Mouse (Mus musculus): ENCODE results near the gene Gm13090.

Gm13090 gene

DNA sequence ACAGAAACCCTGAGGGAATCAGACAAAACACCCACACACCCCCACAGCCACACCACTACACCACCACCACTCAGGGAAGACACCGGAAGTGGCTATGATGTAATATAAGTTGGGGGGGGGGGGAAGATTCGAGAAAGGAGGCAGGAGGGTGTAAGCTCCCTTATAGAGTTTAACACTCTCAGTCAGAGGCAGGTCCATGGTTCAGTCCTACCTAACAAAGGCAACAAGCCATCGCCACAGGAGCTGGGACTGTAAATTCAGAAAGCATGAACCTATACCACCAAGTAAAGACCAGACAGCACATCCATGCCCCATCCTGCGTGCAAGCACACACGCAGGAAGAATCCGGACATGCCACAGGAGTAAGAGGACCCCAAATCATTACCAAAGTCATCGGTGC lies at the start of gene Gm13090:
Gene Gm13090 (plus strand): TSS at position 301 of the 400 bp plus-strand sequence.
- DNase-seq (ENCODE audit: low spot score in 2 of 2), result no peak

DNA sequence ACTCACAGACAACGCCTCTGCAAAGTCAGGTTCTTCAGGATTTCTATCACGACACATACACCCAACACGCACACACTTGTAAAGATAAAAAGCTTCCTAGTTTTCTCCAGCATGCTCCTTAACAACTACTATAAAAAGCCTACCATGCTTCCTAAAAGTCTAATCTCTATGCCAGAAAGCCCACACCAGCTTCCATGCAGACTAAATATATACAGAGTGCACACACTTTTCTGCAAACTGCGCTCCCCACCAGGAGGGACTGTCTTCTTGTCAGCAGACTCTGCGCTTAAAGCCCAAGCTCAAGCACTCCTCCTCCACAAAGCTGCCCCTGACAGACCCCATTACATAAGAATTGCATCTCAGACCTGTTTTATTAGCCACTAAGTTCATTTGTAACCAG lies 47.9 kb upstream of the Gm13090 start:
- no peak for DNase-seq (ENCODE audit: low spot score in 2 of 2)

DNA sequence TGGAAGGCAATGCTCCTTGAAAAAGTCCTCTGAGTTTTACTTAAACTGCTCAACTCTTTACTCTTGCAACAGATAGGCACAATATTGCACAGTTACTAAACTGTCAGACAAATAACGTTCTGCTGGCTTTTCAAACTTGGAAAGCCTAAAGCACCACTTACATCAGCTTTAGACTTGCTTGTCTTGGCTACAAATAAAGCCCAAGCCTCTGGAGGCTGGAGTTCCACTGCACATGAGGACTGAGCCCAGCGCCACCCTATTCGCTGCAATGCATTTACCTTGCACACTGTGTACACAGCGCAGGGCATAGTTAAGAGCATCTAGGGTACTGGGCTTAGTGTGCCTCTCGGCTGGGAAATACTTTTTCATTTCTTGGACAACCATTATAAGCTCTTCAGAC lies 46.1 kb upstream of the Gm13090 start:
- DNase-seq (ENCODE audit: low spot score in 2 of 2), result no peak

DNA sequence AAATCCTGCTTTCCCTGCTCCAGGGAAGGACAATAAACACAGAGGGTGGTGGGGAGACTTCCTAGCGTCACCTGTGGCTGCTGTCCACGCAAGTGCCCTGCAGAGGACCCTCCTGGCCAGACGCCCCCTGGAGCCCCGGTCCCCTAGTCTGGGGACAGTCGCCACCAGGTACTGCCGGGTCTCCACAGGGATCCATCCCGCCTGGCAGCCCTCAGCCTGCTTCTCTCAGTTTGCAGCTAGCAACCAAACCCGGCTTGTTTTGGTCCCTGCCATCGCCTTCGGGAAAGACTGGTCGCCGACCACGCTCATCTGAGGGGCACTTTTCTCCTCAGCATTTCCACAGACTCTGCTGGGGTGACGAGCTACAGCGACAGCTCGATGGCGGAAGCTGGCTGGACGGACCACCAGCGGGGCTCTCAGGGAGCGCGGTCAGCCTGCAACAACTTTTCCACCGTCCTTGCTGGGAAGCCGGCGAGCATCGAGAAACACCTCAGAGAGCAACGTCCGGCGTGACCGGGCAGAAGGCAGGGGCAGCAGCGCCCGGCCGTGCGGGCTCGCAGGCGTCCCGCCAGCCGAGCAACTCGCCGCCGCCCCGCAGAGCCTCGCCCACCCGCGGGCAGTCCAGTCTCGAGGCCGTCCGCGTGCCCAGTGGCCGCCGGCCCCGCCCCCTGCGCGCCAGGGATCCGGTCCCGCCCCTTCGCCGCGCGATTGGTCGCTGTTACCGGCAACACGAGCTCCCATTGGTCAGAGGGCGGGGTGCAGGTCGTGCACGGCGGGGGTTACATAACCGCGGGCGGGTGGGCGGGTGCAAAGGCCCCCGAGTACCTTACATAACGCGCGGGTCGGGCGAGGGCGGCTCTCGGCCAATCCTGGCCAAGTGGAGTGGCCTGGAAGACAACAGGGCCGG lies 45.1 kb upstream of the Gm13090 start, which contains the start of gene Per3:
Gene Per3 (minus strand): TSS at position 629 of the 907 bp plus-strand sequence.
- peak; percentile 94 to 96 for DNase-seq (ENCODE audit: low spot score in 2 of 2)

DNA sequence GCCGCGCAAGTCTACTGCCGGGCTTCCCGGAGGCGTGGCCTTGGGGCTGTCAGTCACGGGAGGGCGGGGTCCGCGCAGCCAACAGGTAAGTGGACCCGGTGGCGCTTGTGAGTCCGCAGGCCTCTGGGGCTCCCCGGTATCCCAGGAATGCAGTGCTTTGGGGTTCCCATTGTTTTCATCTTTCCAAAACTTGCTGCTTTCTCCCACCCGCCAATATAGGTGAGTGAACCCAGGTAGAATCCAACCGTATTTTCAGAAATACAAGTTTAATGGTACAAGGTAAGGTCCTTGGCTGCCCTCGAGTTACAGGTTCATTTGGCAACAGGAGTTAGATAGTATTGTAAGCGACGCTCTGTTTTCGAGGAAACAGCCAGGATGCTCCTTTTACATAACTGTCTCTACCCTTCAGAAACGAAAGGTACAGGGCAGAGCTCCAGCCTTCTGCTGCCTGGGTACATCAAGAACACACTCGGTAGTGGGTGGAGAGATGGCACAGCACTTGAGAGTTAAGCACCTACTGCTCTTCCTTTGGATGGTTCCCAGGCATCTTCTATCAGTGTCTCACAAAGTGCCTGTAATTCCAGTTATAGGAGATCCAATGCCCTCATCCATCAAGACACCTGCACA lies 44.3 kb upstream of the Gm13090 start:
- DNase-seq (ENCODE audit: low spot score in 2 of 2), result no peak

DNA sequence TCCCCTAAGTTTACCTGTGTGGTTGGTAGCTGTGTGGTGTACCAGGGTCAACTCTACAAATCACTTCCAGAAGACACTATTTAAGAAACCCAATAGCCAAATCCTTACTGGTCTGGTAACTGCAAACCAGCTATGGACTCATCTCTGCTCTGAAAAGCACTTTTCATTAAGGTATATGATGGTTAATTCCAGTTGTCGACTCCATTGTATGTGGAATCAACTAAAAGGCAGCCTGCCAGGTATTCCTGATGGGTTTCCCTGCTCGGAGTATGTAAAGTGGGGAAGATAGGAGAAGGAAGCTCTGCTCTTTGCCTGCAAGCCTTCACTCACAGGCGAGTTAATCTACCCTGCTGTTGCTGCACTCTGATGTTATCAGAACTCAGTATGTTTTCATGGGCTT lies 42.8 kb upstream of the Gm13090 start:
- no peak for DNase-seq (ENCODE audit: low spot score in 2 of 2)

DNA sequence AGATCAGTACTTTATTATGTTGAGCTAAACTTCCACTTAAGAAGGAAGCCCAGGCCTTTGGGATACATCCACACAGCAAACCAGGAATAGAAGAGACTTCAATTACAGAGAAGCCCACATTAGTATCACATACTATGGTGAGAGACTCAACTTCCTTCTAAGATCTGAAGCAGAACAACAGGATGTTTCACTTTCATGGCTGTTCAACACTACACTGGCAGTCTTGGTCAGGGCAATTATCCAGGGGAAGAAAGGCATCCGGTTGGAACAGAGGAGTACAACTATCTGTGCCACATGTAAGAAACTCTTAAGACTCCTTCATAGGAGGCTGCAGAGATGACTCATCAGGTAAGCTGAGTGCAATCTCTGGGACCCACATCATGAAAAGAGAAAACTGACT lies 38.2 kb upstream of the Gm13090 start:
- DNase-seq (ENCODE audit: low spot score in 2 of 2), result no peak

DNA sequence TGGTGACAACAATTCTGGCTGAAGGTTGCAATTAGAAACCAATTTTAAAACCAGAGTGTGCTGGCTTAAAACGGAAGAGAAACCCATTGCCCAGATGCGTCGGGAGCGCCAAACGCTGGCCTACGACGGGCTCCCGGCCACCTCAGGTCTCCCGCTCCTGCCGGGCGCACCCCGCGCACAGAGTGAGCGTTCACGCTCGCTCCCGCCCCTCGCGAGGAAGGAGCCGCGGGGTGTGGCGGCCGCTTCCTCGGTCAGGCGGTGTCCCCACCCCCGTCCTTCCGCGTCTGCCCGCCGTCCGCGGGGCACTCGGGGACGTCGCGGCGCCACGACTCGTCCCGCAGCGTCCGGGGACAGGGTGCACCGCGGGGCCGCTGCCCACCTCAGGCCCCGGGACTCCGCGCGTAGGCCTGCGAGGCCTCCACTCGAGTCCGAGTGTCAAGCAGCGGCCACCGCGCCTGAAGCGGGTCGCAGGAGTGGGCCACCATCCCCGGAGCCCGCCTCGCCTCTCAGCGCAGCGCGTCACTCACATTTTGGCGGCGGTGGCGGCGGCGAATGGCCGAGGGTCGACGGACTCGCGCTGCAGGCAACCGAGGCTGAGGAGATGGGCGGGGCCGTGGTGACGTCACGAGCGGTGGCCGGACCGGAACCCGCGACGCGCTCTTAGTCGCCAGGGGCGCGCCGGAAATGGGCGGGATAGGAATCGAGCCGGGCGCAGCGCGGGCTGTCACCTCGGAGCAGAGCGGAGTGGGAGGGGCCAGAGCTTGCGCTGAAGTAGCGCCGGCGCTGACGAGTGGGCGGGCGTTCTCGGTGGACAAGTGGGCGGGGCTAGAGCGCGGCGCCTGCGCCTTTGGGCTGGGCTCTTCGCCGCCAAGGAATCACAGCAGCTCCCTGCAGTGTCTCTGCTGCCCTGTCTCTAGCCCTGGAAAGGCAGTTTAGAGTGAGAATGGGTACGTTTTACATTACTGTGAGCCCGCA lies 31.7 kb upstream of the Gm13090 start, which contains the start of gene Vamp3:
Gene Vamp3 (minus strand): TSS at position 617 of the 975 bp plus-strand sequence.
- peak; percentile 99 for DNase-seq (ENCODE audit: low spot score in 2 of 2)

DNA sequence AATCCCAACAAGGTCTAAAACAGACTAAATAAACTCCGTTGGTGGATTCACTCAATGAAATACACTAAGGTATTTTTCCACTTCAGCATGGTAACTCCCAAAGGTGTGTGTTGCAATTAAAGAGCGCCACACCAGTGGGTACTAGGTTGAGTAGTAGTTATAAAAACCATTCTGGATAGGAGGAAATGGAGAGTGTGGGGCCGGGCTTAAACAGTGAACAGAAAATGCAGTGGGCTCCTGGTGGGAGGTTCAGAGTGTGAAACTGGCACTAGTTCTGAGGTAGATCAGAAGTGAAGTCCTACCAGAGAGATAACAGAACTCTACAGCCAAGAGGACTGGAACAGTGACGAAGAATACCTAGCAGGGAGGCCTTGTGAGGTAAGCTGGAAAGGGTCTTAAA lies 30.7 kb upstream of the Gm13090 start:
- DNase-seq (ENCODE audit: low spot score in 2 of 2), result no peak

DNA sequence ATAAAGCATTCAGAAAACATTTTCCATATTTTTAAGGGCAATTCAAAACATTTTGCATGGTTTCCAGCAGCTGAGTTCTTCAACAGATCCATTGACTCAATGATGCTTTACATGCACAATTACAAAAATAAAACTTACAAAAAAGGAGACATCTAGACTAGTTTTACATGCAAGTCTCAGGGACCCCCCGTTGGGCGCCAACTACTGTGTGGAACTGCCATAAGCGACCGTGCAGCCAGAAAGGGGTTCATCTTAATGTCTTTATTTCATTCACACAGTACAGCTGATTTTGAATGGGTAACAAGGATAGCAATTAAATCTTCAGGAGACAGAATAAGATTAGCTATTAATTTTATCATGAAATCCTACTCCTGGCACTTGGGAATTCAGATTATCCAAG lies 29.8 kb upstream of the Gm13090 start:
- DNase-seq (ENCODE audit: low spot score in 2 of 2), result no peak

DNA sequence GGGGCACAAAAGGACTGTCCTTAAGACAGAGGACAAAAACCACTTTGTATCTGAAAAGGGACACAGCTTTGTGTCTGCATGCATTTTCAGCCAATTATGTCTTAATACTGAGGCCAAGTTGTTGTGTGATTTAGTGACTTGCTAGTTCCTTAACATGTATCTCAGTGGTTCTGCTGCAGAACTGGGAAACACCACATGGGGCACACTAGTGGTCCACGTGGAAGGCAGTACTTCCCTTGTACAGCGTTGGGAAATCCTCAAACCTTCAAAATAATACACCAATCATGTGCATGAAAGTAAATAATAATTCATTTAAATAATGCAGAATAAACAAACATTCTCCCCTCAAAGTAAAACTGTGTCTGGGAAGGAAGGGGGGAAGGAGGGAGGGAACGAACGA lies 20.6 kb upstream of the Gm13090 start:
- DNase-seq (ENCODE audit: low spot score in 2 of 2), result no peak

DNA sequence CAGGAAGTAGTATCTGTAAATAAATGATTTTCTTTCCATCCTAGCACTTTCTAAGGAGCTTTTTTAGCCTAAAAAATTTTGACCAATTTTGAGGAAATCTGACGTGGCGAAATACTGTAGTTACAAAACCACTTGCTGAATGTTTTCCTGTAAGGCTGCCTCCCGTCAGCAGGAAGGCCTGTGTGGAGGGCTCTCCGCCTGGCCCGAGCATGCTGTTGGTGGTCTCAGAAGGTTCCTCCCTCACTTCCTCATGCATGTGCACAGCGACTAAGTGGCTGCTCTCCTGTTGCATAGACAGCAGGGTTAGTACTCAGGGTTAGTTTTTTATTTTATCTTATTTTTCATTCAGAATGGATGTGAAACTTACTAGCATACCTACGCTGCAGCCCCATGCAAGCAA lies 18.4 kb upstream of the Gm13090 start:
- no peak for DNase-seq (ENCODE audit: low spot score in 2 of 2)

DNA sequence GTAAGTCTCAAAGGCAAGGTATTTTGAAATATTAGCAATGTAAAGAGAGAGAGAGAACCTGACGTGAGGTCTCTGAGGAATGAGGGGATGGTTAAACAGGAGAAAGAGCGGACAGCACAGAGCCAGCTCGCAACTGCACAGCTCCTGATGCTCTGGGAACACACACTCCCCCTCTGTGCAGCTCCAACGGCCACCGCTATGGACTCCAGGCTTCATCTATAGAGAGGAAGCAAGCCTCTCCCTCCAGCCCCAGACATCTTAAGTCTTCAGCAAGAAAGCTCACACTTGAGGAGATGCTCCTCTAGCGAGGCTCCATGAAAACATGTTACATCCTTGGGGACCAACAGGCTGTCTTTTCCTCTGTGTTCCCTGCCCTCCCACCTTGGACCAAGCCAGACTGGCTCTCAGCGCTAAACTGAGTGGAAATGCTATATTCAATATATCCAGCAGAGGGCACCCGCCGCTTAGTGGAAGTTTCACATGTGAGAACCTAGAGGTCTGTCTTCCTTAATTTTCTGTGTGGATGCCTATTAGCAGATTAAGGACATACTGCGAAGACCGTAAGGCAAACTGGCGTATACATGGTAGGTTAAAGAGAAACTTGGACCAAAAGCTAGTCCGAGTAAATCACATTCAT lies 16.1 kb upstream of the Gm13090 start:
- peak; percentile 48 to 87 for DNase-seq (ENCODE audit: low spot score in 2 of 2)

DNA sequence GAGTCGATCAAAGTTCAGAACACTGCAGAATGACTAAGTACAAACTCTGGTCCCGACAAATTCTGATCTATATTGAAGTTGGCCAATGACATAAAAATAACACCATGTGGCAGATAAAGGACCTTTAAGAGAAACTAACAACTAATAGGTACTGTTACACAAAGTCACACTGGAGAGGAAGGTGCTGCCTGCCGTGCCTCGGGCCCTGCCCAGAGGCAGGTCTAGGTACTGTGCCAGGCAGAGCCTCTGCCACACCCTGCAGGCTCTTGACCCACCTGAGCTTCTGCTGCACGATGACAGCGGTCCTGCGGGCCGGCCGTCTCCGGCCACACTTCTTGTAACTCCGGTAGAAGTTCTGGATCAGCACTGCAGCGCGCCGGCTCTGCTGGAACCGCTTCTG lies 14.6 kb upstream of the Gm13090 start:
- no peak for DNase-seq (ENCODE audit: low spot score in 2 of 2)

DNA sequence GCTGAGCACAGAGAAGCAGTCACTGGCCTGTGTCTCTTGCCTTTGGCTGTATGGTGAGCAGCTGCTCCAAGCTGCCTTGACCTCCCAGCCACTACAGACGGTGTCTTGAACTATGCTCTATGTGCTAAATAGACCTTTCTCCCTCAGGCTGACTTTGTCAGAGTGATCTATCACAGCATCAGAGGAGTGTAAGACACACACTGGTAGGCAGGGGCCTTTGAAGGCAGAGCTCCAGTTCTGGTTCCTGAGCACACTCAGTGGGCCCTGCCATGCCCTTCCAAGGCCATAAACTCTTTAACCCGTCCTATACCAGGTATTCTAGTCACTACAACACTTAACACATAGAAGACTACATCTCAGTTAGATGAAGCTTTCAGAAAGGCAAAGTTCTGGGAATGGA lies 8.0 kb upstream of the Gm13090 start:
- no peak for DNase-seq (ENCODE audit: low spot score in 2 of 2)

DNA sequence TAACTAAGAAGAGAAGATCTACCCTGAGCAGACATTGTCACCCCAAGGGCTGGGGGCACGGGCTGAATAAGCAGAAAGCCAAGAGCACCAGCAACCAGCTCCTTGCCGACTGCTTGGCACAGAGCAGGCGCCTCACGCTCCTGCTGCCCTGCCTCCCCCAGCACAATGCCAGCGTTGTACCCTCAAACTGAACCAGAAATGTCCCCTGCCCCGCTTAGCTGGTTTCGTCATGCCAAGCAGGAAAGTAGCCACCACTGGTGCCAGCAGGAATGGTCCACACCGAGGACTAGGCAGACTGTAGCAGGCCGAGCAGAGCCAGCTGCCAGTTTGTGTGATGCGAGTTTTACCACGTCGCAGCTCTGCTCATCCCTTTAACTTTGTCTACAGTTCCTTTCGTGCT lies 7.4 kb upstream of the Gm13090 start:
- DNase-seq (ENCODE audit: low spot score in 2 of 2), result no peak

DNA sequence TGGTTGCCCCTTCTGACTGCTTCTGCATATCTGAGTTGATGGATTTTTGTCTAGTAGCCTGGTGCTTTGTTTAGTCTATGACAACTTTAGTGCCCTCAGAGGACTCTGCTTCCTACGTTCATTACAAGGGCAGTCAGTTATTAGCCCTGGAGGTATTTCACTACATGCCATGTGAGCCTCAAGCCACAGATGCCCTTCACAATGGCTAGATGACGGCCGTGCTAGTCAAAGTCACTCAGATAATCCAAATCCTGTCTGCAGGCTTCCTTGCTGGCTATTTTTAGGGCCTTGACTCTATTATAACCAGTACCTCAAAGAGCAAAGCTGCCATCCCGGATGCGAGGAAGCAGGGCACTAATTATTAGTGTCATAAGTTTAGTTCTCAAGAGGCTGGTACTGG lies 6.3 kb upstream of the Gm13090 start:
- no peak for DNase-seq (ENCODE audit: low spot score in 2 of 2)

DNA sequence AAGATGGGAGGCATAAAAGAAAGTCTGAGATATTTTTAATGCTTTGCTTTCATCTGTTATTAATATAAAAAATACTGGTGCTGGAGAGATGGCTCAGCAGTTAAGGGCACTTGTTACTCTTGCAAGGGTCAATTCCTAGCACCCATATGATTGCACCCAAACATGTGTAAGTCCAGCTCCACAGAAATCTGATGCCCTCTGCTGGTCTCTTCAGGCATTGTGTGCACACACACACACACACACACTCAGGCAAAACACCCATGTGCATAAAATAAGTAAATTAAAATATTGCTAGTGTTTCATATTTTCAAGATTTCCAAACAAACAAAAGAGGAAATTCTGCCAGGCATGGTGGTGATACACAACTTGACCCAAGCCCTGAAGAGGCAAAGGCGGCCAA lies 2.0 kb upstream of the Gm13090 start:
- DNase-seq (ENCODE audit: low spot score in 2 of 2), result no peak

DNA sequence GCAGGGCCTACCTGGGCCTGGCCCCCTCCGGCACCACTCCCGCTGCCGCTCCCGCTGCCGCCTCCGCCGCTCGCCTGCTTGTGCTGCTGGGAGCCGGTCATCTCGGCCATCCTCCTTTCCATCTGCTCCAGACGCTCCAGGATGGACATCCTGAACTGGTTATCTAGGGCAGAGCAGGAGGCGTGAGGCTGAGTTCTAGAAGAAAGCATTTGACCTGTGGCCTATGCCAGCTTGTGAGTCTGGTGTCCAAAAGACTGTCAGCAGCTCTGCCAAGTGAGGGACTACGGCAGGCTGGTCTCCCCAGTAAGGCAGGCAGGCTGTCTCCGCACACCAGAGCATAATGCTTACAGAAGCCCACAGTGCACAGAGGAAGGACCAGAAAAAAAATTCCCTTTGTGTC lies 551 bp upstream of the Gm13090 start:
- peak in 1 of 2 experiments; percentile 39 for DNase-seq (ENCODE audit: low spot score in 2 of 2)

DNA sequence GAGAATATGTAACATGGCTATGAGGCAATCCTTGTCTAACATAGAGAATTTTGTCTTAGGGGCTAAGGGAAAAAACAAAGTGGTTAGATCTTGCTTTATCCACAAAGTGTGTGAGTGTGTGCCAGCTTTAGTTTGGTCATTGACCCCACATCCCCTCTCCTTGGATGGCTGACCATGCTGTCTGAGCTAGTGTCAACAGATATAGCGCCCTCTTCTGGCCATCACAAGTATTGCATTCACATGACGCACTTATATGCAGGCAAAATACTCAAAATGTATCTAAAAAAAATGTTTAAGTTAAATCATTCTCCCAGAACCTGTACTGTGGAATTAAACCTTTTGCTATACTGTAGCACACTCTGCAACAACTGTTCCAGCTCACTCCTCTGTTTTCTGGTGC lies 5.8 kb downstream of the Gm13090 start:
- DNase-seq (ENCODE audit: low spot score in 2 of 2), result peak in 1 of 2 experiments; percentile 62

DNA sequence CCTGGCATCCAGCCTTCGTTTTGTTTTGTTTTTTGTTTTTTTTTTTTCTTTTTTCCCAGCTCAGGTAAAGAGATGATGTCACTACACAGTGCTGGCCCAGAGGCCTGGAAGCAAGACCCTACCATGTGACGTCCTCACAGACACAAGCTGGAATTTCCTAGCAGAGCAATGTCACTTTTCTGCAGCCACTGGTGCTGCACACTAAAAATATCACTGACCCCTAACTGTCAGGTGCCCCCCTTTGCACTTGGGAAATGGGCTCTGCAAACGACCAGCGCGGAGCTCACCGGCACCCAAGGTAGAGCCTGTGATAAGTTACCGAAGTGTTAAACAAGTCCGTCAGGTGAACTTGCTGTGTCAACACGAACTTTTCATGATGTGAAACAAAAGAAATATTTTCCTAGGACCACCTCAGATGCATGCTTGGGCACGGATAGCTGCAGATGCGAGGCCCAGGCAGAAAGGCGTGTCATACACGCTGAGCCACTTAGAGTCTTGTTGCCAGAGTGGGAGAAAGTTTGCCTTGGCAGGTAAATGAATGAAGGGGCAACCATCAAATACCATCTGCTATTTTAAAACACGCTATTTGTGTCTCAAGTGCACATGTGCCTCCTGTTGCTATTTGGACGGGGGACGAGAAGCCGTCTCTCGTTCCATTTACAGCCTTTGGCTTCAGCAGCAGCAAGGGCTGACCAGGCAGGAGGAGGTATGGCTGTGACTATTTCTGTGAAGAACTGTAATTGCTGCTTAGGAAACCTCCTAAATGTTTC lies 7.1 kb downstream of the Gm13090 start:
- no peak for DNase-seq (ENCODE audit: low spot score in 2 of 2)
